Mouse (Mus musculus): ENCODE results near the gene Utp11. TPM values are rescaled to one million over a fixed set of nuclear protein-coding genes. Genes with fewer than 3 reads are reported as not detected.
A peak's percentile ranks its signal among the peaks of the same experiment; 100 is the strongest.

Utp11 gene
- polyA plus RNA-seq, 1 experiment from 2014 or later = 37.4 TPM

DNA sequence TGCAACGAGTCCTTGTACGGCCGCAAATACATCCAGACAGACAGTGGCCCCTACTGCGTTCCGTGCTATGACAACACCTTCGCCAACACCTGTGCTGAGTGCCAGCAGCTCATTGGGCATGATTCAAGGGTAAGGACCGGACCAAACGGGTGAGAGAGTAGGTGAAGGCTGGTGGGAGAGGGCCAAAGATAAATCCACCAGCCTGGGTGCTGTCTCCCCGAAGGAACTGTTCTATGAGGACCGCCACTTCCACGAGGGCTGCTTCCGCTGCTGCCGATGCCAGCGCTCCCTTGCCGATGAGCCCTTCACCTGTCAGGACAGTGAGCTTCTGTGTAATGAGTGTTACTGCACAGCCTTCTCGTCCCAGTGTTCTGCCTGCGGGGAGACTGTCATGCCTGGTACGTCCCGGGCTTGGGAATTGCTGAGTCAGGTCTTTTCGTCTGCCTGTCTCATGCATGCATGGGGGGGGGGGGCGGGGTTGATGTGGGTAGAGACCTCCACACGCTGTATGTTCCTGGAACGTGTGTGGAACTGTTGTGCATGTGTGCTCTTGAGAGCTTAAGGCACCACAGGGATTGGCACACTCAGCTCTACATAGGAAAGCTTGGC lies 12.4 kb upstream of the Utp11 start:
- no peak for DNase-seq (ENCODE audit: low spot score)
- 77% methylated on average over 23 of the region's 23 CpGs for WGBS
- no peaks in the 10 kb centered on the region for H3K36me3 ChIP-seq (ENCODE audit: insufficient read depth, low read length)
- ATAC-seq = no peak
- H3K27ac ChIP-seq (ENCODE audit: low read length) = peak overlapping the region; percentile 58
- H3K4me3 ChIP-seq (ENCODE audit: low read depth, low read length) = no peak overlapping the region
- H3K27me3 ChIP-seq (replicated peaks; ENCODE audit: insufficient read depth, low read length) = no peaks in the 10 kb centered on the region
- TF ChIP-seq EP300 (IDR thresholded peaks at IDR 0.05) = no peak
- TF ChIP-seq CTCF (IDR thresholded peaks at IDR 0.05) = no peak
- peaks cover 21% of the 10 kb centered on the region; the same call in 1 of the 2 replicates for H3K4me1 ChIP-seq (ENCODE audit: insufficient read depth, low read depth, low read length)
- no peaks in the 10 kb centered on the region for H3K9me3 ChIP-seq (ENCODE audit: low read length)
- no peak overlapping the region for H3K4me2 ChIP-seq (replicated peaks; ENCODE audit: low read depth, low read length)
- H3K9ac ChIP-seq (replicated peaks; ENCODE audit: low read depth) = no peak overlapping the region

DNA sequence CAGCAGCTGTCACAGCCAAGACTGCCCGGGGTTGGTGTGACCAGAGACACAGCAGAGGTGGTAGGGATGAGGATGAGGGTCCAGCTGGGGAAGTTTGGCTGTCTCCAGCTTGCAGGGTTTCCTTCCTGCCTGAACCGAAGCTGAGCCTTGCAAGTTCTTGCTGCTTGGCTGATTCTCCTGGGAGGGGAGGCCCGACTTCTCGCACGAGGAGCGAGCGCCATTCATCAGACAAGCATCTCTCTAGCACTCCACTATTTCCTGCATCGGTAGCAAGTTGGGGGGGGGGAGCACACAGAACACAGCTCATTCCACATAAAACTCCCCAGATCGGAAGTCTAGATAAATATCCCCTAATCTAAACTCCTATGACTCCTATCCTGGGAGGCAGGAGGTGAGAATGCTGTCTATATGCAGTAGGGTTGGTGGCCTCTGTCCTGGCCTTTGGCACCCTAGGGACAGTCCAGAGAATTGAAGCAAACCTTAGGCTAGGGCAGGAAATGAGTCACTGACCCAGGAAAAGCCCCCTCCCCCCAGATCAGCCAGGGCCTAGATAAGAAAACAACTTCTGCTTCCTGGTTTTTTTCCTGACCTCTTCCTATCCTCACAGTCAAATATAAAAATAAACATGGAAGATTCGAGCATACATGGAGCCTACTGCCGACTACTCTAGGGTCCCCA lies 11.5 kb upstream of the Utp11 start:
- H3K27ac ChIP-seq (ENCODE audit: low read length) = peak overlapping the region; percentile 58
- no peaks in the 10 kb centered on the region for H3K9me3 ChIP-seq (ENCODE audit: low read length)
- H3K27me3 ChIP-seq (replicated peaks; ENCODE audit: insufficient read depth, low read length) = no peaks in the 10 kb centered on the region
- DNase-seq (ENCODE audit: low spot score) (peak; percentile 68), ATAC-seq (peak; percentile 31)
- WGBS = 12% methylated on average over 11 of the region's 11 CpGs
- no peak overlapping the region for H3K9ac ChIP-seq (replicated peaks; ENCODE audit: low read depth)
- peaks cover 22% of the 10 kb centered on the region for H3K4me1 ChIP-seq (ENCODE audit: insufficient read depth, low read depth, low read length)
- no peak overlapping the region; the same call in 1 of the 2 replicates for H3K4me2 ChIP-seq (replicated peaks; ENCODE audit: low read depth, low read length)
- no peaks in the 10 kb centered on the region for H3K36me3 ChIP-seq (ENCODE audit: insufficient read depth, low read length)
- peak; percentile 72; the same call in 1 of the 2 replicates for TF ChIP-seq EP300 (IDR thresholded peaks at IDR 0.05)
- TF ChIP-seq CTCF (IDR thresholded peaks at IDR 0.05) = no peak
- no peak overlapping the region for H3K4me3 ChIP-seq (ENCODE audit: low read depth, low read length)

- no peak overlapping the region for H3K9ac ChIP-seq (replicated peaks; ENCODE audit: low read depth)
- peak; percentile 44 for DNase-seq (ENCODE audit: low spot score)
- H3K4me1 ChIP-seq (ENCODE audit: insufficient read depth, low read depth, low read length) = peaks cover 22% of the 10 kb centered on the region
- H3K36me3 ChIP-seq (ENCODE audit: insufficient read depth, low read length) = no peaks in the 10 kb centered on the region
- no peak for TF ChIP-seq EP300 (IDR thresholded peaks at IDR 0.05)
- no peak for TF ChIP-seq CTCF (IDR thresholded peaks at IDR 0.05)
- H3K9me3 ChIP-seq (ENCODE audit: low read length) = no peaks in the 10 kb centered on the region
- H3K27ac ChIP-seq (ENCODE audit: low read length) = peak overlapping the region; percentile 58
- no peak overlapping the region for H3K4me3 ChIP-seq (ENCODE audit: low read depth, low read length)
- ATAC-seq = no peak
- no peaks in the 10 kb centered on the region for H3K27me3 ChIP-seq (replicated peaks; ENCODE audit: insufficient read depth, low read length)
- peak overlapping the region; percentile 19 for H3K4me2 ChIP-seq (replicated peaks; ENCODE audit: low read depth, low read length)
- 10% methylated on average over 6 of the region's 6 CpGs for WGBS
Measured at GRCm38 (mm10) chr4:124703881-124704796, 10.7 kb upstream of the Utp11 start.

DNA sequence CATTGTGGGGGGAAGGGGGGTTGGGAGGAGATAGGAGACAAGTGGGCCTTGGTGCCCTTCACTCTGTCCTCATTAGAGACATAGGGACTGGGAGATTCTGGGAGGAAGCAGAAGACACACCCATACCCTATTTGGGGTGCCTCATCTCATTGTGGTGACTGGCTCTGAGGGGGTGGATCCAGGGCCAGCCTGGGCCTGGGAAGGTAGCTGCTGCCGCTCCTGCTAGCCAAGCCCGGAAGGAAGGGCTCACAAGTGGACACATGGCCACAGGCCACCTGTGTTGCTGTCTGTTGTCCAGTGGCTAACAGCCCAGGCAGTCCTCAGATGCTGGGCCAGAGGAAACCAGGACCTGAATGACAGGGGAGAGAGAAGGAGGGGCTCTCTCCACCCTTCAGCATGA lies 10.0 kb upstream of the Utp11 start:
- H3K27me3 ChIP-seq (replicated peaks; ENCODE audit: insufficient read depth, low read length) = no peaks in the 10 kb centered on the region
- no peak for TF ChIP-seq EP300 (IDR thresholded peaks at IDR 0.05)
- TF ChIP-seq CTCF (IDR thresholded peaks at IDR 0.05) = no peak
- 46% methylated on average over 2 of the region's 2 CpGs for WGBS
- no peaks in the 10 kb centered on the region for H3K36me3 ChIP-seq (ENCODE audit: insufficient read depth, low read length)
- H3K4me2 ChIP-seq (replicated peaks; ENCODE audit: low read depth, low read length) = no peak overlapping the region; the same call in 1 of the 2 replicates
- H3K9ac ChIP-seq (replicated peaks; ENCODE audit: low read depth) = no peak overlapping the region
- no peak overlapping the region for H3K4me3 ChIP-seq (ENCODE audit: low read depth, low read length)
- no peak for DNase-seq (ENCODE audit: low spot score)
- H3K9me3 ChIP-seq (ENCODE audit: low read length) = no peaks in the 10 kb centered on the region
- no peak for ATAC-seq
- no peak overlapping the region for H3K27ac ChIP-seq (ENCODE audit: low read length)
- H3K4me1 ChIP-seq (ENCODE audit: insufficient read depth, low read depth, low read length) = peaks cover 22% of the 10 kb centered on the region

- TF ChIP-seq CTCF (IDR thresholded peaks at IDR 0.05) (no peak), EP300 (IDR thresholded peaks at IDR 0.05) (no peak)
- no peak overlapping the region for H3K9ac ChIP-seq (replicated peaks; ENCODE audit: low read depth)
- no peak for DNase-seq (ENCODE audit: low spot score)
- H3K36me3 ChIP-seq (ENCODE audit: insufficient read depth, low read length) = no peaks in the 10 kb centered on the region
- peak overlapping the region; percentile 59; the same call in 1 of the 2 replicates for H3K4me3 ChIP-seq (ENCODE audit: low read depth, low read length)
- 32% methylated on average over 2 of the region's 5 CpGs for WGBS
- no peak for ATAC-seq
- peak overlapping the region; percentile 90 for H3K4me2 ChIP-seq (replicated peaks; ENCODE audit: low read depth, low read length)
- no peaks in the 10 kb centered on the region for H3K9me3 ChIP-seq (ENCODE audit: low read length)
- H3K27ac ChIP-seq (ENCODE audit: low read length) = no peak overlapping the region
- H3K4me1 ChIP-seq (ENCODE audit: insufficient read depth, low read depth, low read length) = peaks cover 22% of the 10 kb centered on the region
- H3K27me3 ChIP-seq (replicated peaks; ENCODE audit: insufficient read depth, low read length) = no peaks in the 10 kb centered on the region
Measured at GRCm38 (mm10) chr4:124701916-124702315, 8.5 kb upstream of the Utp11 start.
